Mouse (Mus musculus) c-Kit-positive CD71-positive TER-119-positive erythroid progenitor cells, embryonic 14.5 days (primary cell): ENCODE results near the gene Lrr1.
"Not testable (repeated sequence)": the region's sequence is repeated elsewhere in the genome, so short reads cannot be mapped to it uniquely, and the experiment has no call there.

Experiments
- DNase-seq: peaks from one replicate; pipeline ENCODE4 v3.0.0-alpha.2; 2013; ENCODE audit warnings: low spot score

The Lrr1 gene

DNA sequence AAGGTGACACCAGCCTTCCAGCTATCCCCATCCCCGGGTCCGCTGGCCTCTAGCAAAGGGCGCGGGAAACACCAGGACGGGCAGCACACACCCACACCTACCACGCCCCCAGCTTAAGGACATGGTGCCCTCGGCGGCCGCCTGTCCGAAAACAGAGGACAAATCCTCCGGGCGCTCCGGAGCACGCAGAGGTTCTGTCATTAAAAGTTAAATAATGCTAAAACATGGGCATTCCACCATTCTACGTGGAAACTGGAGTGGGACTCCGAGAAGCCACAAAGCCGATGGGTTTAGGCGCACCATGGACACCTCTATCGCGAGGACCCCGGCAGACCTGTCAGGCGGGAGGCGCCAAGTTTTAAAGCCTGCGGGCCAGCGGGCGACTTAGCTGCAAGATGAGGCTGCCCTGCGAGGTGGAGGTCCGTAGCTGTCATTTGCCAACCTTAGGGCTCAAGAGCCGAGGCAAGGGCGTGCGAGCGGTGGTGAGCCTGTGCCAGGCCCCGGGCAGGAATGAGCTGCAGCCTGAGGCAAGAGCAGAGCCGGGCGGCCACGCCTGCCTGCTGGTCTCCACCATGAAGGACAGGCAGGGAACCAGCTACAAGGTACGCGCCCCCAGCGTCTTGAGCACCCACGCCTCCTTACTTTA, at the start of gene Lrr1:
TSS of gene Lrr1 (plus strand) at position 354 of the 646 bp plus-strand sequence.
- peak; percentile 83 for DNase-seq

- no peak for DNase-seq
Observed at GRCm38 (mm10) chr12:69119908-69120307, 48.7 kb upstream of the Lrr1 start.

DNA sequence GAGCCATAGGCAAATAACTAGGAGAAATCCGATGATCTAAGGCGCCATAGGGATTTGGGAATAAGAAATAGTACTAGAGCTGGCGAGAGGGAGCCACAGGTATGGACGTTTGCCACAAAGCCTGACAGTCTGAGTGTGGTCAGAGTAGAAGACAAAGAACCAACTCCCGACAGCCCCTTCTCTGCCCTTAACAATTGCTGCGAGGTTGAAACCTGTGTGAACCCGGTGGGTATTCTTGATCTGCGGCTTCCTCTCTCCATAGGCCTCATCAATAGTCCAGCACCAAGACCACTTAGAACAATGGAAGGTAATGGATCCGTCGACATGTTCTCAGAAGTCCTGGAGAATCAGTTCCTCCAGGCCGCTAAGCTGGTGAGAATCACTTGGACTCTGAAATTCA, 45.8 kb upstream of the Lrr1 start:
- no peak for DNase-seq

GRCm38 (mm10) chr12:69125066-69125465, 43.5 kb upstream of the Lrr1 start:
- DNase-seq, result no peak

DNA sequence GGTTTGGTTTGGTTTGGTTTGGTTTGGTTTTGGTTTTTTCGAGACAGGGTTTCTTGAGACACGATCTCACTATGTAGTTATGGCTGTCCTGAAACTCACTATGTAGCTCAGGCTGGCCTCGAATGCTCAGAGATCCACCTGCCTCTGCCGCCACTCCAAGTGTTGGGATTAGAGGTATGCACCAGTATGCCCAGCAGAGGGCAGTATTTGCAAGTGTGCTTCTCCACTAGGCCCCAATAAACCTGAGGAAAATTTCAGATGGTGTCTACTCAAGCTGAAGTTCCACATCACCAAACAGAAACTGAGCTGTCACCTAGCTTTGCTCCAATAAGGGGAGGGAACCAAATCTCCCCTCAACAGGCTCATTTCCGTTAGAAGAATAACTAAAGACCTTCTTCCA, 41.4 kb upstream of the Lrr1 start:
- peak; percentile 47 for DNase-seq

DNA sequence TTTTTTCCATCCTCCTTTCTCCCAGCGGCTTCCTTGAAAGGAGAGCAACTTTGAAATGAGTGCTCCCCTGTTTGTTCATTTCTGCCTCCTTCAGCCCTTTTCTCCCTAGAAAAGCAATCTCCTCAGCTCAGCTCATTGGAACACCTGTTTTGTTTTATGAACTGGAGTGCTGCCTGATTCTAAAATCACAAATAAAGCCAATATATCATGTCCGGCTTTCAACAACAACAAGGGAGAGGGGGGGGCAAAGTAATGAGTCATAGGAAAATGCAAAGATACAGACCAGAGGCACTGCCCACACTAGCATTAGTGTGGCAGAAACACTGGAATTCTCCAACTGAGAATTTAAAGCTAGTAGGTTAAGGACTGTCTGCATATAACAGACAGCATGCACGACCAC, 41.0 kb upstream of the Lrr1 start:
- DNase-seq, result no peak

GRCm38 (mm10) chr12:69129634-69130310, 38.8 kb upstream of the Lrr1 start:
- no peak for DNase-seq

DNA sequence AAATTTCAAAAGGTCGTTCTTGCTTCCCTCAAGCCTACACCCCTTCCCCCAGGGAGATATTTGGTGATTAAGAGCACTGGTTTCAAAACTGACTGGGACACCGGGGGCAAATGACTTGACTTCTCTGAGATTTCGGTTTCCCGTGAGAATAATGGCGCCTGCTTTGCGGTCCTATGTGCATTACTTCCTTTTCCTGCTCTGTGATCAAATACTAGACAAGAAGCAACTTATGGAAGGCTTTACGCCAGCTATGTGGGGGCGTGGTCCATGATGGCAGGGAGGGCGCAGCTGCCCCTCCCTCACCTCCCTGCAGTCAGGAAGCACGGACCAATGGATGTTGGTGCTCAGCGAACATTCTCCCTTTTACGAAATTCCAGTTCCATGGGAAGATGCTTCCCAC, 38.1 kb upstream of the Lrr1 start:
- DNase-seq, result no peak

- DNase-seq, result no peak
Observed at GRCm38 (mm10) chr12:69131267-69131666, 37.3 kb upstream of the Lrr1 start.

DNA sequence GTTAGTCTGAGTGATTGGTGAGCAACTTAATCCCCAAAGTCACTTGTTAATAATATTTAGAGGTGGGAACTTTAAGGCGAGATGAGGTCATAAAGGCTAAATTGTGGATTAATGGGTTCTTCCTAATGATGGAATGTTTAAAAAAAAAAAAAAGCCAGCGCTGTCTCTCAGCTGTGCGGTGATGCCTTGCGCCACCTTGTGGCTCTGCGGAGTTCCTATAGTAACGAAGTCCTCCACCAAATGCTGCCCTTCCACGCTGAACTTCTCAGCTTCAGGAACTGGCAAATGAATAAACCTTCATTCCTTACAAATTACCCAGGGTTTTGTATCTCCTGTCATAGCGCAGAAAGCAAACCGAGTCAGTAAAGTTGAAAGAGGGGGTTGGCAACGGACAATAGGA, 36.6 kb upstream of the Lrr1 start:
- no peak for DNase-seq

DNA sequence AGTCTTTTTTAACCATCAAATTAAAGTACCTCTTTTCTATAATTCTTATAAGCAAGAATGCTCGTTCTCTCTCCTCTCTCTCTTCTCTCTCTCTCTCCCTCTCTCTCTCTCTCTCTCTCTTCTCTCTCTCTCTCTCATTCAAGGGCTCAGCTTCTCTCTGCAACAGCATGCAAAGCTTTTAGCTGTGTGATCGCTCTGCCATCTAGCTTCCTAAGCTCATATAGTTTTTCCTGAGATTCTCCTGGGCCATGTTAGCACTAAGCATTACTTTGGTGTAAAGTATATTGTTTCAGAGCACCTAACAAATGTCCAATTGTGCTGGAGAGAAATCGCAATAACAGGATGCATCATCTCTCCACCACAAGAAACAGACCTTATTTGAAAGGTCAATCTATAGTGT, 29.4 kb upstream of the Lrr1 start:
- DNase-seq, result no peak

- no peak for DNase-seq
Observed at GRCm38 (mm10) chr12:69139841-69140240, 28.8 kb upstream of the Lrr1 start.

GRCm38 (mm10) chr12:69143460-69143859, 25.2 kb upstream of the Lrr1 start:
- no peak for DNase-seq

DNA sequence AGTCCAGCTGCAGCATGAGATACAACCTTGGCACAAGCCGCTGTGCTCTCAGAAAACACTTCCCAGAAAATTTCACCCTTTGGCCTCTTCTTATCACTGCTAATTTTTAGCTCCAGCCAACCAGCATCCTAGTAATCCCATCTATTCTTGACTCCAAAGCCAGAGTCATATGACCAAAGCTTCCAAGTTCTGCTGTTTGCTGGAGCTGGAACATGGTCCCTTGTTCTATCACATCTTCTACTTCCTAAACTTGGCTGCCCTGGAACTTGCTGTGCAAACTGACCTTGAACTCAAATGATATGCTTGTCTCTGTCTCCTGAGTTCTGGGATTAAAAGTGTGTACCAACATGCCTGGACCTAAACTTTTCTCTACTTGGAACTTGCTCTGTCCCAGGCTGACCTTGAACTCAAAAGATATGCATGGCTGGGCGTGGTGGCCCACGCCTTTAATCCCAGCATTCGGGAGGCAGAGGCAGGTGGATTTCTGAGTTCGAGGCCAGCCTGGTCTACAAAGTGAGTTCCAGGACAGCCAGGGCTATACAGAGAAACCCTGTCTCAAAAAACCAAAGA, 21.4 kb upstream of the Lrr1 start:
- DNase-seq, result no peak

DNA sequence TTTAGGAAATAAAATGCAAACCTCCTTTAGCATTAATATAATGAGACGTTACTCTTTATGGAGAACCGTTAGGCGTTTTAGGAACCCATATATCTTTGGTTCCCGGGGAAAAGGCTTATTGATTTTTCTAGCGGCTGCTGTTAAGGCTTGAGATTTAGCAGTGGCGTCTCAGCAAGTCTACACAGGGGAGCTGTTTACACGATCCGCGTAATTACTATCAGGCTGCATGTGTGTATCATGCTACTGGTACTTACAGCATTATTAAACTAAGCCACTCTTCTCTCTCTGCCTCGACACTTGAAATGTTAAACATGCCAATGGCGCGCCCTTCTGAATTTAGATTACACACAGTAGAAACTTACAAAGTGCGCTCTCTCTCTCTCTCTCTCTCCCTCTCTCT, 18.6 kb upstream of the Lrr1 start:
- DNase-seq, result no peak

DNA sequence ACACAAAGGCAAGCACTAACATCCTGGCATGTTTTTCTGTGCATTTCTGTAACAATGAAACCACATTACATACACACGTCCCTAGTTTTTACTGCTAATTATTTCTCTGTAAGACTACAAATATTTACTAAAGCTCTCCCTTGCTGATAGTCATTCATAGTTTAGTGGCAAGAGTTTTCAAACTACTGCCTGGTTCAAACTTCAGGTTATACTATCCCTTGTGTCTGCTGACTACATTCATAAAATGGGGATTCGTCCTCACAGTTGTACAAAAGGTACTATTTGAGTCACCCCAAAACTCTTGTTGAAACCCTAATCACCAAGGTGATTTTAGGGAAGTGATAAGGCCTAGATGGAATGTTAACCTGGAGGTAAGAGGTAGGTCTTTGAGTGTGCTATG, 12.7 kb upstream of the Lrr1 start:
- no peak for DNase-seq

- DNase-seq, result no peak
Observed at GRCm38 (mm10) chr12:69156436-69156835, 12.2 kb upstream of the Lrr1 start.

DNA sequence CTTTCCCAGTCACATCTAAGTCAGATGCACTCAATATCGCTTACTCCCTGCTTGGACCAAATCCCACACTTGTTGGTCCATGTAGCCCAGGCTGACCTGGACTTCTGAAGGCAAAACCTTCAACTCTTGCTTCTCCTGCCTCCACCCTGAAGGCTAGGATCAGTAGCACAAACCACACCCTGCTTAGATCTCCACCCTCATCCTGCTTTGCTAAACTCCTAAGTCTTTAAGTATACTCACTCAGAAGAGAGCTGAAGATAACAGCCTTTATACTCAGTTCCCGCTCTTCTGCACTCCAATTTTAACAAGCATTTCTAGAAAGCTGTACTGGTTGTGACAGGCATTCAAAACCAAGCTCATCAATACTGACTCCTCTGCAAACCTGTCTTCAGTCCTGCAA, 11.5 kb upstream of the Lrr1 start:
- peak; percentile 57 for DNase-seq

- DNase-seq, result peak; percentile 43
Observed at GRCm38 (mm10) chr12:69158366-69158764, 10.2 kb upstream of the Lrr1 start.

DNA sequence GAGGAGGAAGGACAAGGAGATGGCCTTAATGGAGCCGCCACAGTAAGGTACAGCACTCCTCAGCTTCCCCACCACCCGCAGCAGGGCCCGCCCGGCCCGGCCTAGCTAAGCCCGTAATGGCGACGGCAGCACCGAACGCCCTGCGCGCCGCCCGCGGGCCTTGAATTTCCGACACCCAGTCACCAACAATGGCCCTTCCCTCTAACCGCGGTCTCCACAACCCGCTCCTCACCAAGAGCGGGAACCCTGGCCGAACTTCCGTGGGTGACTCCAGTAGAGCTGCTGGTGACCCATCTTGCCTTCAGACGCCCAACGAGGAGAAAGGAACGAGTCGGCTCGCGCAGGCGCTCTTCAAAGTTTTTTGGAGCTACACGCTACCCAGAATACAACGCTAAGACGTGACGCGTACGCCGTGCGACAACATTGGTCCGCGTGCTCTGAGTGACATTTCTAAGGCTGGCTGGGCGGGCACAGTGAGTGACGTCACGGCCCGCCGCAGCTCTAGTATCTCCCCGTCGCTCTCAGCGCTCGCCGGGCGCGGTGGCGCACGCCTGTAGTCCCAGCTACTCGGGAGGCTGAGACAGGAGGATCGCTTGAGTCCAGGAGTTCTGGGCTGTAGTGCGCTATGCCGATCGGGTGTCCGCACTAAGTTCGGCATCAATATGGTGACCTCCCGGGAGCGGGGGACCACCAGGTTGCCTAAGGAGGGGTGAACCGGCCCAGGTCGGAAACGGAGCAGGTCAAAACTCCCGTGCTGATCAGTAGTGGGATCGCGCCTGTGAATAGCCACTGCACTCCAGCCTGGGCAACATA, 9.6 kb upstream of the Lrr1 start, which contains the start of gene Rps29:
TSS of gene Rps29 (minus strand) at position 422 of the 813 bp plus-strand sequence.
- peak; percentile 99 for DNase-seq

- DNase-seq, result peak; percentile 88
Observed at GRCm38 (mm10) chr12:69159578-69159940, 9.1 kb upstream of the Lrr1 start.

DNA sequence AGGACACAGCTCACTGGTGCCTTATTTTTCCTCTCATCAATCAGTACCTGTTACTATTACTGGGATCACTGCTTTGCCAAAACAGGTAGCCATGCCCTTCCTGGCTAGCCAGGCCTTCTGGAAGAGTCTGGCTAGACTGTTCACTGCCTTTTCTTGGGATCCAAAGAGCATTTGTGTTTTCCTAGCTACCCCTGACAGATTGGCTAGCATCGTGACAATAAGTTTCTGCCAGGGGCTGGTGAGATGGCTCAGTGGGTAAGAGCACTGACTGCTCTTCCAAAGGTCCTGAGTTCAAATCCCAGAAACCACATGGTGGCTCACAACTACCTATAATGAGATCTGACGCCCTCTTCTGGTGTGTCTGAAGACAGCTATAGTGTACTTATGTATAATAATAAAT, 7.9 kb upstream of the Lrr1 start:
- not testable (repeated sequence) for DNase-seq

- not testable (repeated sequence) for DNase-seq
Observed at GRCm38 (mm10) chr12:69163586-69163985, 5.0 kb upstream of the Lrr1 start.
